Mouse (Mus musculus) bone marrow macrophage, adult 2 months (primary cell): Measurements from ENCODE around the gene Ankar.

Experiments
- CTCF ChIP-seq: IDR thresholded peaks from 2 replicates; pipeline ENCODE4 v1.5.1; 2012; ENCODE audit warnings: low read depth, mild to moderate bottlenecking, low read length, moderate library complexity
- POLR2A ChIP-seq: IDR thresholded peaks from 2 replicates; pipeline ENCODE4 v1.6.1; 2012; ENCODE audit warnings: mild to moderate bottlenecking, low read depth, low read length, borderline replicate concordance

DNA sequence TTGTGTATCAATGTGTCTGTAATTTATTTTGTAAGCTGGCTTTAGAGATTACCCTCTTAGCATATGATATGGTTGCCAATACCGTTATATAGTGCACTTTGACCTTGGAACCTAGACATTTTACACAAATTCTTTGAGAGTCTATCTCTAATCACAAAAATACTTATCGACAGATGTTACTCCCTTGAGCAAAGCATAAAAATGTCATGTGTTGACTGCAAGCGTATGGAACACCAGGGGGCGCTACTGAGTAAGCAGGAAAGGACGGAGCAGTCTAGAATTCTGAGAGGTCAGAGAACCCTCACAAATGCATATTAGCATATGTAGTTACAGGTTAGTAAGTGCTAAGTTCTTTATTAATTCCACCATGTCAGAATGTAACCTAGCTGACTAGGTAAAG lies 16.5 kb upstream of the Ankar start:
- TF ChIP-seq POLR2A (no peak), CTCF (no peak)
